Mouse (Mus musculus) frontal cortex, postnatal 36 days (tissue): ENCODE measurements around the gene Nol8.

Experiments used
- DNase-seq, 2 experiments: peaks; one replicate each; pipeline ENCODE4 v3.0.0; 2022; ENCODE audit warnings: low spot score in 2 of 2

Gene Nol8

DNA sequence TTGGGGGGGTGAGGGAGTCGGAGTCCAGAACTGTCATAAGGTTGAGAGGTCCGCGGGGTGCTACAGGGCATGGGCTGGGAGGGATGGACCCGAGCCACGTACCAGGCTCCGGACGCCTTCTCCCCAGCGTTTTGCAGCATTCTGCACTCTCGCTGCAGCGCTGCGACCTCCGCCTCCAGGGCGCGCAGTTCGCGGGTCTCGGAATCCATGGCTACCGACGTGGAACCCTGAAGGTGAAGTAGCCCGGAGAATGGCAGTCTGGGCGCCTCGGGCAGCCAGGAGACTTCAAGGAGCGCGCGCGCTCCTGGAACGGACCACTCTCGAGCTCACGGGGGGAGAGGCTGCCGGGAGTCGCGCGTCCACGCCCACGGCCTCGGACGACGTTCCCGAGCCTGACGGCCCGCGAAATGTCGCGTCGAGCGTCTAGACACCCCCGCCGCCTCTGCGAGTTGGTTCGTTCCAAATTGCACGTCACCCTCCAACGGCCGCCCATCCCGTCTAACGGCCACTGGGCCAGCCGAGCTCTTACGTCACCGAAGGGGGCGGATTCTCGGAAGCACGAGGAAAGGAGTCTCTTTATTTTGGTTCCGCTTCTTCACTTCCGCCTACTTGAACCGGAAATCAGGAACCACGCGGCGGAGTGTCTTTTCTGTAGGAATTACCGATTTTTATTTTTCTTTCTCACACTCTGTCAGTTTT, at the start of gene Nol8, which contains the start of gene Cenpp:
Nol8 (plus strand) TSS at position 598 of the 699 bp plus-strand sequence.
Cenpp (minus strand) TSS at position 305 of the 699 bp plus-strand sequence.
- peak; percentile 100 for DNase-seq

DNA sequence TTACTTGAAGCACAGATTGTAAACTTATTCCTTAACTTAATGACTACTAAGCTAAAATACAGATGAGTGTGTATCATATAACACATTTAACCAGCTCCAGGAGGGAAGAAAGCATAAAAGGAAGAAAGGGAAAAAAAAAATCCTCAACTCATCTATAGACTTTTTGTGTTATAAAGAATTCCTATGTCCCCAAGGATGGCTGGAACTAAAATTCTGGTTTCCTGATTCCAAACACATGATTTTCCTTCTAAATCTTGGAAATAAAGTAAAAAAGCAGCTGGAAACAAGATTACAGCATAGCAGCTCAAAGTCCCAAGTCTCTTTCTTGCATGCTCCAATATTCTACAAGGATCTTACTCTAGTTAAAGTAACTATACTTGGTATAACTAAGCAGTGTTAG, 49.3 kb upstream of the Nol8 start:
- DNase-seq: no peak

DNA sequence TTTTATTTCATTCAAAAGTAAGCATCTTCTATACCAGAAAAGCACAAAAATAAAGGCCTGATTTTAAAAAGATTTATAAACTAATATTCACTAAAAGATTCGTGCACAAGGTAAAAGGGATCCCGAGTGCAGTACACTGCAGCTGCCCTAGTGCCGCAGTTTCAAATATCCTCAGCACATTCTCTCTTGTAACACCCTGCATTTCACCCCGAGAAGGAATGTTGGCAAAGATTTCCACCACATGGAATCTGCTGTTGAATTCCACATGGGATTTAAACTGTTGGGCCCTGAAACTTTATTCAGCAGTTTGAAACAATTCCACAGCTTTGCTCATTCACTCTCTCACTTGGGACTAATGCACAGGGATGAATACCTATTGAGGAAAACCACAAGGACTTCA, 45.2 kb upstream of the Nol8 start, which contains the start of gene Ogn:
Ogn (plus strand) TSS at position 333 of the 400 bp plus-strand sequence.
- DNase-seq: no peak

DNA sequence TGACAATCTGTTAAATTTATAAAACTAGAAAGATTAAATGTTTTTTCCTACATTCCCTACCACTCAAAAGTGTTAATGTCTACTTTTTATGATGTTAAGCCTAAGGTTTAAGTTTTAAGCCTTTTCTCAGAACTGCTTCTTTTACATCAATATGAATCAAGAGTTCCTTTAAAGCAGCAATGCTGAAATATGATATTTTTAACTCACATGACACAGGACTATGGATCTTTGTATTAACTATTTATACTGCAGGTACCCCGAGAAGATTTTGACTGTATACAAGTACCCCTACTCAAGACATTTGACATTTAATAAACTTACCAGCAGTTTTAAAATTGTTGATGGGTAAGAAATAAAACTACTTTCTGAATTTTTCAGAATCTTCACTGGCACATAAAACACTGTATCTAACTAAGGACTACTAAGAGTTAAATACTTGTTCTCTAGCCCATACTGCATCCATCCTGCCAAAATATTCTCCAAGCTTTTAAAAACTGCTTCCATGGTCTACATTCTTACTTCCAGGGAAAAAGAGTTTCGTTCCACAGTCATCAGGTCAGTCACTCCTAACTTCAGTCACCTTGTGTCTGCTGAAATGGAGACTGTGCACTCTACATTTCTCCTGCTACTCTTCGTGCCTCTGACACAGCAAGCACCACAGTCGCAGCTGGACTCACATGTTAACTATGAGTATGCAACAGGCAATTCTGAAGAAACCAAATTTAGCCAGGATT, 44.1 kb upstream of the Nol8 start:
- no peak for DNase-seq

- no peak for DNase-seq
Observed at GRCm38 (mm10) chr13:49617021-49617420, 35.9 kb upstream of the Nol8 start.

DNA sequence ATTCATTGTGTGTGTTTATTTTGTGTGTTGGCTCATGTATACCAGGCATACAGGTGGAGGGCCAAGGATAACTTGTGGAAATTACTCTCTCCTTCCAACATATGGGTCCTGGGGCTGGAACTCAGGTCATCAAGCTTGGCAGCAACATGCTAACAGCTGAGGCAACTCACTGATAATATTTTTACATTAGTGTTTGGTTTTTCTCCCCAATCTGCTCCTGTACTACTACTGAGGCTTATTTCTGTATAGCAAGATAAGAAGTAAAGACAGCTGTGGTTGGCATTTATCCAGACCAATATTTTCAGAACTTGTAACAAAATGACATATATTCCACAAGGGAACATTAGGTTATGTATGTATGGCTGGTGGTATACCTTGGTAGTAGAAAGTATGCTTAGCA, 34.5 kb upstream of the Nol8 start:
- no peak for DNase-seq

DNA sequence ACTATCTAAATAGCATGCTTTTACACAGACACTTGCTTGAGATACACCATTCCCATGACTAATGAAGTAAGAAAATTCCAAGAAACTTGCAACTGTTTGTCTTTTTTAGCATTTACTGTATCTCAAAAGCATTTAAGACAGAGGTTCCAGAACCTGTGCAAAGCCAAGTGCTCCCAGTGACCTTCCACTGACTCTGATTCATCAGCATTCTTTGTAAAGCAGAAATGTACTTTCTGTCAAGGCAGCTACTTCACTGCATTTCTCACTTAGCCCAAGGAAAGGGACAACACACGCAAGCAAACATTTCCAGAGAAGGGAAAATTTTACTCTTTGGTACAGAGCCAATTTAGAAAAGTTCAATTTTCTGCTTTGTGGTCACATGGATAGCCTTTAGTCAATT, 29.7 kb upstream of the Nol8 start:
- no peak for DNase-seq

GRCm38 (mm10) chr13:49628167-49628566, 24.7 kb upstream of the Nol8 start:
- DNase-seq: no peak

GRCm38 (mm10) chr13:49629076-49629475, 23.8 kb upstream of the Nol8 start:
- no peak for DNase-seq

DNA sequence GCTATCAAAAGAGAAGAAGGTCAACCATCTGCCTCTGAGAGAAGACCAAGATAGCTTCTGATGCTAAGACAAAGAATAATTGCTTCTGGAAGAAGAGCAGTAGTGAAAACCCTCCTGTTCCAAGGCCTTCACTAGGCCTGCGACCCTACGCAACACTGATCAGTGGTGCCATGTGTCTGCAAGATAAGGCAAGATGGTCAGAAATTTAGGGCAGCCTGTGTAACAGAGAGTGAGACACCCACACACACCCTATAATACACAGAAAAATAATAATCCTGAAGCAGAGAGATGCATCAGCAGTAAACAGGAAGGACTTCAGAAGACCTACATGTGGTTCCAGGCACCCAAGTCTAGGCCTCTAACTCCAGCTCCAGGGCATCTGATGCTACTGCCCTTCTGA, 12.9 kb upstream of the Nol8 start:
- no peak for DNase-seq

DNA sequence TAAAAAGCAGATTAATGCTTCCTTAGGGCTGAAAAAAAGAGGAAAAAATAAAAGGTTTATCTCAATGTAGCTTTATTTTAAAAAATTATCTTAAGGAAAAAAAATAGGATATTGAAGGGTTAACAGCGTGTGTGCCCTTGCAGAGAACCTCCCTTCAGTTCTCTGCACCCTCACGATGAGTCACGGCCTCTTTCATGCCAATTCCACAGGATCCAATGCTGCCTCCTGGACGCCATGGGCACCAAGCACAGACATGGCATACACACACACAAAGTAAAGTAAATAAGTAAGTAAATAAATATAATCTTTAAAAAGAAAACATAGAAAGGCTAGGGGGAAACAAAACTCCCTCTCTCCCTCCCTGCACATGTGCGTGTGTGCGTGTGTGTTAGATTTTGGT, 10.2 kb upstream of the Nol8 start:
- DNase-seq: no peak

DNA sequence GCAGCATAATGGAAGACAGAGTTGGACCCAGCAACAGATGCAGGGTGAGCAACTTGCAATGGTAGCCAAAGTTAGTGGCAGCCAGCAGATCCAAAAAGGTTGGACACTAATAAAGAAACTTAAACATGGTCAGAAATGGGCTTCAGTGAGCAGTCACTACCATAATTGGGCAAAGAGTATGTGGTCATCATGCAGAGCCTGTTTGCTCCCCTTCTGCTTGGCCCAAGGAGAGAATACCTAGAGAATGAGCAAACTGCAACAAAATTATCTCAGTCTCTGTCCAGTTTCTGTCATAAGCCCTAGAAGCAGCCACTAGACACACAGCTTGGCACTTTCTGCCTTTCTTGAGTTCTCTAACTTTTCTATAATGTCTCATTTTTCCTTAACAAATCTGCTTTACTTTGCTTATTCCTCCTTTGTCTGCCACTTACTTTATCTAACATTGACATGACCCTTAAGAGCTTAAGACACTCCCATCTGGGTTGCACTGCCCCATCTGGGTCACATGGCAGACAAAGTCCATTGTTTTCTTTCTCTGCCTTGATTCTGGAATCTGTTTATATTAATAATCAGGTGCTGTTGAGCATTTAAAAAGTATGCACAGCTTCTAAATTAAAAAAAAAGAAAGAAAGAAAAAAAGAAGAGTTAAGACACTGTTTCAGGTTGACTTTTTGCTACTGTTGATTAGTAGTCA, 9.1 kb upstream of the Nol8 start:
- no peak for DNase-seq

DNA sequence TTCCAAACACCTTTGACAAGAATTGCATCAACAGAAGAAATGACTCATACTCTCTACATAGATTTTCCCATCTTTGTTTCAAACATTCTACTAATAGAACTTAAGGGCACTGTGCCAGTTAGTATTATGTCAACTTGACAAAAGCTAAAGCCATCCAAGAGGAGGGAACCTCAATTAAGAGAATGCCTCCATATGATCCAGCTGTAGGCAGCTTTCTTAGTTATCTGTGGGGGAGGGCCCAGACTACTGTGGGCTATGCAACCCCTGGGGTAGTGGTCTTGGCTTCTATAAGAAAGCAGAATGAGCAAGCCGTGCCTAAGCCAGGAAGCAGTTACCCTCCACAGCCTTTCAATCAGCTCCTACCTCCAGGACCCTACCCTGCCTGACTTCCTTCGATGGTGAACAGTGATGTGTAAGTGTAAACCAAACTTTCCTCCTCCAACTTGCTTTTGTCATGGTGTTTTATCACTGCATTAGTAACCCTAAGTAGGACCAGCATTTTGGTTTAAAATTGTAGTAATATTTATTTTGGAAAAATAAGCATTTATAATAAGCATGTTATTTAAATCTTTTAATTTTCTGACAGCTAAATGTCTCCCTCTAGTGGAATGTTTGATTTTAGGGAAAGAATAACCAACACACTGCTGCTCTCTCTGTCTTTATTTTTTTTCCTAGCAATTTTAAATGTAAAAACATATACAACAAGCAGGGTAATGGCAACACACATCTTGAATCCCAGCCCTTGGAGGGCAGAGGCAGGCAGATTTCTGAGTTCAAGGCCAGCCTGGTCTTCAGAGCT, 7.9 kb upstream of the Nol8 start:
- DNase-seq: peak; percentile 32

DNA sequence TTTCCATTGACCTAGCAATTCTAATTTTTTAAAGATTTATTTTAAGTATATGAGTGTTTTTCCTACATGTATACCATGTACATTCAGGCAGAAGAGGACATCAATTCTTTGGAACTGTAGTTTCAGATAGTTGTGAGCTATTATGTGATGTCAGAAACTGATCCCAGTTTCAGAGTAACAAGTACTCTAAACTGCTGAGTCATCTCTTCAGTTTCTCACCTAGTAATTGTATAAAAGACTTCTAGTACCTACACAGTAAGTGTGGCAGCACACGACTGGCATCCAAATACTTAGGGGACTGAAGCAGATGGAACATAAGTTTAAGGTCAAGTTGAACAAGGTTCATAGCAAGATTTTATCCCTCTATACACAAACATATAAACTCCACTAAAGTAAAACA, 6.9 kb upstream of the Nol8 start:
- DNase-seq: no peak

DNA sequence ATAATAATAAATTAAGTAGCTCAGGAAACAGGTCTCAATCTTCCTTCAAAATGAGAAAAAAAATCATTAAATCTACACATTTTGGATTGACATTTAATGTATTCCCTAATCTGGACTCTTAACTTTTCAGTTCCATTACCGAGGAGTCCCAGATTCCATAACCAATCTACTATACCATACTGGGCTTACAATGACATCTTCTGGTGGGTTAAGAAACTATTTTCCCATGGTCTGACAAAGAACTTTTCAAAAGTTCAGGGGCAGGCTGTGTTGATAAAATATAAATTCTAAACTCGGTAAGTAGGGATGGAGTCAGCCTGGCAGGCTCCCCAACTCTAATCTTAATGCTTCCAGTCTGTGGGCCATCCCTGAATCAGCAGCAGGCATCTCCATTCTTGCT, 1.7 kb upstream of the Nol8 start:
- DNase-seq: no peak

- DNase-seq: no peak
Observed at GRCm38 (mm10) chr13:49651781-49652351, 1.0 kb upstream of the Nol8 start.

GRCm38 (mm10) chr13:49653180-49653541, 283 bp downstream of the Nol8 start:
- no peak for DNase-seq

DNA sequence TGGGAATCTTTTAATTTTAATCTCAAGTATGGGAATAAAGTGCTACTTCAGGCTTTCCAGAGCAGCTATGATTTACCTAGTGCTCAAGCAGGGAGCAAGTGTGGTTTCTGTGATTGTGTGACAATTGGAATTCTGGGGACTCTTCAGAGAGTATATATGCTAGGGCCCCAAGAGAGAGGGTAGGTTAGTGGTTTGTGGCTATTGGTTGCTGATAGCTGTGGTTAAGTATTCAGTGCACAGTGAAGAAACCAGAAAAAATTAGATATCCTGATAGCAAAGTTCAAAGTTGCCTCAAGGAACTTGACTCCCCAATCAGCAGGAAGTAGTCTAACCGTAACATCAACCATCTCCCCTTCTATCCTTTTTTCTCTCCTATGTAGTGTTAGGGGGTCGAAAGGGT, 24.9 kb downstream of the Nol8 start:
- no peak for DNase-seq

- peak; percentile 100 for DNase-seq
Observed at GRCm38 (mm10) chr13:49681351-49682232, 28.7 kb downstream of the Nol8 start, which contains the start of gene Iars. Gene Iars (plus strand): TSS chr13:49682100.

- no peak for DNase-seq
Observed at GRCm38 (mm10) chr13:49682233-49682846, 29.5 kb downstream of the Nol8 start.
